Mouse (Mus musculus): ENCODE results near the gene Tomm20l. TPM values are rescaled to one million over a fixed set of nuclear protein-coding genes. Genes with fewer than 3 reads are reported as not detected.
"Not testable (repeated sequence)": the region's sequence is repeated elsewhere in the genome, so short reads cannot be mapped to it uniquely, and the experiment has no call there.

Gene Tomm20l
- total and polyA plus RNA-seq, 3 experiments, result 0.29 TPM; not detected in 2

GRCm38 (mm10) chr12:71104275-71104674 lies 7.0 kb upstream of the Tomm20l start:
- H3K9me3 ChIP-seq (replicated peaks; ENCODE audit: insufficient read depth, low read length), result not testable (repeated sequence)

DNA sequence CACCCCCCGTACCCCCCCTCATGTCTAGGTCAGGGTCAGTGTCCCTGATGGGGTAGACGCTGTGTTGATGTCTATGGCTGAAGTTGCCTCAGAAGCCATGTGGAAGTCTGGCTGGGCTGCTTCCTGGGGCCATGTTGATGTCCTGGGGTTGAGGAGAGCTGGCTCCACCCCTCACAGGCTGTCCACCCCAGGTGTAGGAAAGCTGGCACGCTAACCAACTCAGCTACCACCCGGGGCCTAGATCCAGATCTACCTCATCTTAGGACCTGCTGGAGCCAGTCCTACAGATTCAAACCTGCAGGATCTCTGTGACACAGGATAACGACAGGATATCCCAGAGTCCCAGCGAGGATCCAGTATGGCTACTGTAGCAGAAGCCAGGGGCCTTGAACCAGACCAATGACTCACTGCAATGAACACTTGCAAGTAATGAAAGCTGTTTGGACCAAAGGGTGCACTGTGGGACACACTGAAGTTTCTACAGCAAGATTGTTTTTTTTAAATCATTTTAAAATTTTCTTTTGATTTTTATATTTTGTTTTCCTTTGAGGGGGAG lies 3.9 kb upstream of the Tomm20l start:
- no peak overlapping the region for H3K27ac ChIP-seq (ENCODE audit: control insufficient read depth, low read depth, low read length)
- H3K27me3 ChIP-seq (ENCODE audit: control insufficient read depth in 1 of 2, insufficient read depth in 2 of 2, low read length in 2 of 2), result no peaks in the 10 kb centered on the region
- 0 out of 4 replicates have a peak, but pooled peaks cover 0 to 2% of the 10 kb centered on the region in 2 experiments for H3K4me1 ChIP-seq (ENCODE audit: control insufficient read depth in 1 of 2, insufficient read depth in 2 of 2, low read length in 2 of 2)
- no peak for DNase-seq (ENCODE audit: low read depth, low spot score)
- TF ChIP-seq USF2 (IDR thresholded peaks at IDR 0.05; ENCODE audit: borderline replicate concordance in 1 of 2, insufficient read depth in 1 of 2, low read depth in 1 of 2, low read length in 2 of 2) (no peak), TAL1 (IDR thresholded peaks at IDR 0.05; ENCODE audit: low read length) (no peak), POLR2A (IDR thresholded peaks at IDR 0.05; ENCODE audit: control insufficient read depth in 1 of 2, insufficient read depth in 1 of 2, low read depth in 1 of 2, low read length in 2 of 2, poor library complexity in 1 of 2) (no peak), E2F4 (IDR thresholded peaks at IDR 0.05; ENCODE audit: borderline replicate concordance, low read depth, low read length) (no peak), GABPA (IDR thresholded peaks at IDR 0.05; ENCODE audit: low read depth, low read length) (no peak), POLR2AphosphoS2 (IDR thresholded peaks at IDR 0.05; ENCODE audit: low read length) (no peak), SIN3A (IDR thresholded peaks at IDR 0.05; ENCODE audit: low read length) (no peak), KAT2A (conservative IDR thresholded peaks at IDR 0.05; ENCODE audit: low read depth, low read length) (no peak), SMC3 (IDR thresholded peaks at IDR 0.05; ENCODE audit: low read depth, low read length) (no peak), ZKSCAN1 (IDR thresholded peaks at IDR 0.05; ENCODE audit: low read depth, low read length) (no peak), CHD1 (IDR thresholded peaks at IDR 0.05; ENCODE audit: low read depth, low read length) (no peak), ETS1 (IDR thresholded peaks at IDR 0.05; ENCODE audit: low read depth, low read length) (no peak), MAX (IDR thresholded peaks at IDR 0.05; ENCODE audit: low read length) (no peak), UBTF (IDR thresholded peaks at IDR 0.05; ENCODE audit: borderline replicate concordance, insufficient read depth, low read depth, low read length) (no peak), MYB (IDR thresholded peaks at IDR 0.05; ENCODE audit: low read depth, low read length) (no peak), MYC (IDR thresholded peaks at IDR 0.05; ENCODE audit: low read depth, low read length) (no peak), TBP (IDR thresholded peaks at IDR 0.05; ENCODE audit: low read depth, low read length) (no peak), JUND (IDR thresholded peaks at IDR 0.05; ENCODE audit: low read depth, low read length) (no peak), NRF1 (IDR thresholded peaks at IDR 0.05; ENCODE audit: insufficient read depth, low read depth, low read length, poor library complexity, severe bottlenecking) (no peak)
- H3K36me3 ChIP-seq (ENCODE audit: control insufficient read depth in 1 of 2, insufficient read depth in 2 of 2, low read length in 2 of 2), result peaks cover 0 to 2% of the 10 kb centered on the region in 2 experiments; a peak in 1 of 4 replicates
- H3K9ac ChIP-seq (ENCODE audit: control insufficient read depth, low read depth, low read length, poor library complexity, severe bottlenecking), result no peak overlapping the region
- H3K4me3 ChIP-seq (ENCODE audit: control insufficient read depth in 1 of 2, insufficient read depth in 1 of 2, low read depth in 2 of 2, low read length in 2 of 2), result no peak overlapping the region
- H3K79me2 ChIP-seq (ENCODE audit: control insufficient read depth, insufficient read depth, low read length, poor library complexity), result no peaks in the 10 kb centered on the region
- no peaks in the 10 kb centered on the region for H3K9me3 ChIP-seq (replicated peaks; ENCODE audit: insufficient read depth, low read length)

More at GRCm38 (mm10) chr12:71104275-71104674, 7.0 kb upstream of the Tomm20l start:
- not testable (repeated sequence) for H3K79me2 ChIP-seq (ENCODE audit: control insufficient read depth, insufficient read depth, low read length, poor library complexity); H3K36me3 ChIP-seq (ENCODE audit: control insufficient read depth in 1 of 2, insufficient read depth in 2 of 2, low read length in 2 of 2); H3K9ac ChIP-seq (ENCODE audit: control insufficient read depth, low read depth, low read length, poor library complexity, severe bottlenecking); H3K4me1 ChIP-seq (ENCODE audit: control insufficient read depth in 1 of 2, insufficient read depth in 2 of 2, low read length in 2 of 2); H3K27ac ChIP-seq (ENCODE audit: control insufficient read depth, low read depth, low read length); H3K4me3 ChIP-seq (ENCODE audit: control insufficient read depth in 1 of 2, insufficient read depth in 1 of 2, low read depth in 2 of 2, low read length in 2 of 2); H3K27me3 ChIP-seq (ENCODE audit: control insufficient read depth in 1 of 2, insufficient read depth in 2 of 2, low read length in 2 of 2)
- peak; percentile 68 for DNase-seq (ENCODE audit: low read depth, low spot score)
- peak; percentile 39; the same call in 1 of the 2 replicates for TF ChIP-seq GATA1 (IDR thresholded peaks at IDR 0.05; ENCODE audit: low read depth, low read length)
- peak; percentile 98 for TF ChIP-seq TBP (IDR thresholded peaks at IDR 0.05; ENCODE audit: low read depth, low read length)

Measured in MEL (cell line).